Mouse (Mus musculus) left cerebral cortex, postnatal 25 days (tissue): ENCODE measurements around the gene Macrod2. TPM values are rescaled to one million over a fixed set of nuclear protein-coding genes. Genes with fewer than 3 reads are reported as not detected.
A peak's percentile ranks its signal among the peaks of the same experiment; 100 is the strongest.

Experiments
- DNase-seq, 2 experiments: peaks; one replicate each; pipeline ENCODE4 v3.0.0; 2022; ENCODE audit warnings: low spot score in 2 of 2, mixed read lengths in 1 of 2
- intact Hi-C: fragments of 180-260 bp; cut with DNase I; formaldehyde crosslinking; loops from one replicate; pipeline ENCODE4 v1.15.1; 2025
- total RNA-seq, 2 experiments: library from RNA; stranded (reverse); gene quantifications; 2 replicates each; pipeline ENCODE4 v1.2.3; 2021

The Macrod2 gene
- total RNA-seq, 2 experiments from 2014 or later = 50.3 to 61.6 TPM

DNA sequence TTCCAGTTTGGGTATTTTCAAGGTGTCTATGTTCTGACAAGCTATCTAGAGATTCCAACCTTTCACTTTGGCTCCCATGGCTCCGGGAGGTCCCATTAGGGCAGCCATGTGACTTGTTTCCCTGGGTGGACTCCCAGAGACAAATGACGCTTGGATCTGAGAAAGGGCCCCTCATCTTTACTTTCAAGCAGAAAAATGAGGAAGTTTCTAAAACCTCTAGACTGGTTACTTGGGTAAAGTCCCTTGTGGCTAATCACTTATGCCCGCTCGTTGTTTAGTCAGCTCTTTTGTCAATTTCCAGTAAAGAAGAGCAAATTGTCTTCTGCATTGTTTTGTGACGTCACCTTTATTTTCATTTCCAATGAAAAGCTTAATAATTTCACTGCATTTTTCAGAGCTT lies 448.9 kb downstream of the Macrod2 start:
- no peak for DNase-seq
- intact Hi-C loops = no loop called here

DNA sequence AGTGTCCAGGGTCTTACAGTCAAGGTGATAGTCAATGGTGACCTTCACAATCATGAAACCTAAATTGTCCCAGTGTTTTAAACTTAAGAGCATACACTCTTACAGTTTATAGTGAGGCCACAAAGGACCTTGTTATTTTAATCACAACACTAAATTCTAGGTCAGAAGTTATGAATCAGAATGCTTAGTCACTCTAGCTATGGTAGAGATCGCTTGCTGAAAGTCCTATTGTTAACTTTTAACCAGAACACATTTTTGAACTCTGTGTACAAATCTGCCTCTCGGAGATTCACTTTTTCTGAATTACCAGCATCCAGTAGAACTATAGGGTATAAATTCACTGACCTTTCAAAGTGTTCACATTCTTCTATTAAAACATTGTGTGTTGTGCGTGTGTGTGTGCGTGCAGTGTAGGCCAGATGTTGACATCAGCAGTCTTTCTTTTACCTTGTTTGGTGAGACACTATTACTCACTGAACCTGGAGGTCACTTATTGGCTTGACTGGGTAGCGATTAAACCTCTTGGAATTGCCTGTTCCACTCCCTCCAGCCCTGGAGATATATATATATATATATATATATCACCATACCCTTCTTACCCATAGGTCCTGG lies 452.8 kb downstream of the Macrod2 start:
- no peak for DNase-seq

DNA sequence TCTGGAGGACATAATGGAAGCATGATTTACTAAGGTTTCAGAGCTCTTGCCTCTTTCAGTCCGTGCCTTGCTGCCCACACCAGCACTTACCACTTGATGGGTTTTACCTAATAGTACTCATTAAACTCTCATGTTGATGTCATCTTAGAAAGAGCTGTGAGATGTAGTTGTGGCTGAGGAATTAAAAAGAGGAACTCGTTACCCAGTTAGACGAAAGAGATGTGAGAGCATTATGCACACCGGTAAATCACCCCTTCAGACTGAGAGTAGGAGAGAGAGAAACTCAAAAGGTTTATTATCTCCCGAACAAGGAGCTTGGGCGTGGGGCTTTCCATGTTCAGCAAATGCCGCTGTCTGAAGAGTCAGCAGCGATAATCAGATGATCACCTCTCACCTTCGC lies 458.4 kb downstream of the Macrod2 start:
- intact Hi-C loops = no loop called here
- no peak for DNase-seq

More for the DNA sequence above, 452.8 kb downstream of the Macrod2 start:
- intact Hi-C loops = no loop called here

DNA sequence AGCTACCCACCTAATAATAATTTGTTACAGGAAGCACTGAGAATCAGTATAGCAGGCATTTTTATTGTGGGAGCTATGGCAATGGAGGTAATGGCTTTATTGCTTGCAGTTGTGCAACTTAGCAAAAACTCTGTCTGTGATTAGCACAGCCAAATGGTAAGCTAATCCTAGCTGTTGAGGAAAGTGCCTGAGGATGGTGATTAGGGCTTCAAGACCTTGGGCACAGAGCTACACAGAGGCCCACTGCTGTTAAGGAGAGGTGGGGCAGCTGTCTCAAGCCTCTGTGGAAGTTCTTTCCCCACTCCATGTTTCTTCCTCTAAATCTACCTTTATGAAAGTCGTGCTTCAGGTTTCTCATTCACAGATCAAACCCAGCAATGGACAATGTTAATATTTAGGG lies 466.2 kb downstream of the Macrod2 start:
- intact Hi-C loops = no loop called here
- no peak for DNase-seq

DNA sequence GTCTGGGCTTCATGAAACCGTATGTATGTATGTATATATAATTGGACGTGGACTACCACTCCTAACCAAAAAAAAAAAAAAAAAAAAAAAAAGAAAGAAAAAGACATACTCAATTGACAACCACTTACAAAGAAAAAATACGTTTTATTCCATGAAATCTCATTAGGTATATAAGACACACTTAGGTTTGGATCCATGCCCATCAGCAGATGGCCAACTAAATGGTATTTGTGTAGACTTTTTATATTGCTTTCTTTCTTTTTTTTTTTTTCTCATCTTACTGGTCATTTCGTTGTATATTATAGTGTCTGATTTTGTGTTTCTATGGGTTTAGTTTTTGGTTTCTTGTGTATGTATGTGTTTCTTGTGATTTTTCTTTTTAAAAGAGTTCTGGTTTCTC lies 467.6 kb downstream of the Macrod2 start:
- no peak for DNase-seq
- intact Hi-C loops = no loop called here

DNA sequence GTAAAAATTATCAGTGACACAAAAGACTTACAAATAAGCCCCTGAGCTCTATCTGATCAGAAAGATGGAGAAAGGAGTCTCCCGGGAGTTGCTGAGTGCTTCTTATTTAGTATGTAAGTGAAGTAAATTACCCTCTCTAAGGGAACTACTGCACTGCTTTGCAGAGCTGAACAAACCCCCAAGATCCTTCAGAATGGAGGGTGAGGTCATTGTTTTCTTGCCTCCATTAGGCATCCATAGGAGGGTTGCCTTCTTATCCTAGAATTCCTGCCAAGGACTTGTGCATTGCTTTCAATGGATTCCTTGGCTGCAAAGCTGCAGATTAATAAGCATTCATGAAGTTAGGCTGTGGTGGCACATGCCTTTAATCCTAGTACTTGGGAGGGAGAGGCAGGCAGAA lies 470.5 kb downstream of the Macrod2 start:
- DNase-seq = no peak
- intact Hi-C loops = no loop called here

DNA sequence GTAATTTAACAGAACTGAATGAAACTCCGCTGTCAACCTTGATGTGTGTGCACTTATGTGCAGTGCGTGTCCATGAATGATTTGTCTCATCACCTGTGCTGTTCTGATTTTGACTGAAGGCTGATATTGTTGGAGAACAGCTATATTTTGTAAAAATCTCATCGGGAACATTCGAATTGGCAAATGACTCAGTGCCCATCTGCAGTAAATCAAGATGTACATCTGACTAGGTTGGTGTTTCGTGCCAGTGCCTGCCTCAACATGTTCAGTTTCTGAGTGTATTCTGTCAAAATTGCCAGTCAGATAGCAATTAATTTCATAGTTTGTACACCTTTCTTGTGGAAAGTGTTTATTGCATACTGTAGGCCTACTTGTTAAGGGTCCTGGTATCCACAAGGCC lies 472.0 kb downstream of the Macrod2 start:
- DNase-seq = peak in 1 of 2 experiments; percentile 6
- intact Hi-C loops = no loop called here

DNA sequence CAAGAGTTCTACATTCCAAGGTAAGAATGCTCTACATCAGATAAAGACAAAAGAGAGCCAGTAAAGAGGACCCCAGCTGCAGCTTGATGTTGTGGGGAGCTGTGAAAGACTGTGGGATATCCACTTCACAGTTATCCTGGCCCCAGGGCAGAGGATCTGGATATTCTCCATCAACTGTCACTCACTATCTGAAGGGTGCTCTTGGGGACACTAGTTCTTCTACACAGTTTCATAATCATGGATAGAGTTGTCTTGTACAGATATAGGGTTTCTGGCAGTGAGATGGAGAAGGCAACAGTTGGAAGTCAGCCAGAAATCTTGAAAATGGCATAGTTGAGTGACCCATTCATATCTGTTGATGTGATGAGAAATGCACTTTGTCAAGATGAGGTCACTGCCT lies 490.1 kb downstream of the Macrod2 start:
- no peak for DNase-seq
- intact Hi-C loops = no loop called here

DNA sequence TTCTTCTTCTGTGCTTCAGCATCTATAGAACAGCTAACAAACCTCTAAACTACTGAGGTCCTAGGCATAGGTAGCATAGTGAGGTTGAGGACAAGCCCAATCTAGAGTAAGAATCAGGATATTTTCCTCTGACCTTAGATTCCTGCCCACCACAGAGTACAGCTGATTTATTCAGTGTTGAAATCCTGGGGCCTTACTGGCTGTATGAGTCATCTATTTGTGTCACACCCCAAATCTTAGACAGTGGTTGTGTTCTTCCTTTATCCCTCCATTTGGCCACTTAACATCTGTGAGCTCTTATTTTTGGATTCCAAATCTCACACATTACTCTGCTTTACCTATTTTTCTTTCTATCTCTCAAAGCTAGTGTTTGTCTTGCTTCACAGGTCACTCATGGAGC lies 495.6 kb downstream of the Macrod2 start:
- intact Hi-C loops = no loop called here
- DNase-seq = peak in 1 of 2 experiments; percentile 18

DNA sequence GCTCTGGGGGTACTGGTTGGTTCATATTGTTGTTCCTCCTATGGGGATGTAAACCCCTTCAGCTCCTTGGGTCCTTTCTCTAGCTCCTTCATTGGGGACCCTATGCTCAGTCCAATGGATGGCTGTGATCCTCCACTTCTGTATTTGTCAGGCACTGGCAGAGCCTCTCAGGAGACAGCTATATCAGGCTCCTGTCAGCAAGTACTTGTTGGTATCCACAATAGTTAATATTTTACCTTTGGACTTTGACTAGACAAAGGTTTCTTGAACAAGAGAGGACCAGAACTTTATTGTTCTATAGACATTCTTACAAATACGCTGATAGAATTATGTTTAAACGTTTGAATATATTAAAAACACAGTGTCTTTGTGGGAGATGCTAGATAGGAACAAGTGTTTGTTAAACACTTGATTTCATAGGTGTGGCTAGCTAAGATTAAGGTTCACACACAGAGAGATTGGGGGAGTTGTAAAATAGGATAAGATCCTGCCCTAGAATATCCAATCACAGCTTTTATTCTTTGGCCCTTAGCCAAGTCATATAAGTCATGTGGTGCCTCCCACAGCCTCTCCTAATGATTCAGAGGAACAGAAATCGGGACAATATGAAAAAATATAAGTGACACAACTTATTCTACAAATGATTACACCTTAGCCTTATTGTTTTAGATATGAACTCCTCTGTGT lies 501.4 kb downstream of the Macrod2 start:
- intact Hi-C loops = no loop called here

DNA sequence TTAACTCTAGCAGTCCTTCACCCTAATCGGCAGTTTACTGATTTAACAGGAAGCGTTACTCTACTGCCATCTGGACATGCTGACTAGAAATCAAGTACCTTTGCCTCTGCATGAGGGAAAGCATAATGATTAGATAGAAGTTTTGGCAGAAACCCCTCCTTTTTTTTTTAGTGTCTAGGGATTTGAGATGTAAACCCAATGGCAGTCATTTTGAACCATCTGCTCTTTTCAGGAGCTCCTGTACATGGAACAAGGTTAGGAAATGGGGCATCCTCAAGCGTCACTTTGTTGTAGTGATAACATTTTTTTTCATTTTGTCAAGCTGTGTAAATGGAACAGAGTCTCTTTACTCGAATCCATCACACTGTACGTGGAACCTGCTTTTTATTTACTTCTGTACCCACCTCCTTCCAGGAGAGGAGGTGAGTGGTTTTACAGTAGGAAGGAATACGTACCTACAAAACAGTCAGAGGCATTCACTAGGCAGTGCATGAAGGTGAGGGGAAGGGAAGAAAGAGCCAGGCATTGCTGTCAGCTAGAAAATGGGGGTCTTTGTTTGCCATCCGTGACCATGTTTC lies 503.4 kb downstream of the Macrod2 start:
- intact Hi-C loops = no loop called here
- DNase-seq = no peak

More for the DNA sequence above, 501.4 kb downstream of the Macrod2 start:
- DNase-seq = no peak

DNA sequence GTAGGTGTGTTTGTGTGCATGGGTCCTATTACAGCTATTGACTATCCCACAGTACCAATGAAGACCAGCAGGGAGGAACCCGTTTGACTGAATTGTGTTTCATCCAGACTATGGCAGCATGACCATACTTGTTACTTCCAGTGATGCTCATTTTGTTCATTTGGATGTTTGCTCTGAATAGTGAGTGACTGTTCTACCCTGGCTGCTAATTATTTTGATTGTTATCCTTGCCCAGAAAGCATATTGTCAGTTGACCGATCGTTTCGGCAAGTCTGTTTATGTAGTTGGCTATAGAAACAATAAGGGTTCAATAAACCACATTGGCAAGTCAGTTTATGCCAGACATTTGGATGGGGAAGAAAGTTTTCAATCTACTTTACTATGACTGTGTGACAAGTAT lies 510.2 kb downstream of the Macrod2 start:
- no peak for DNase-seq
- intact Hi-C loops = no loop called here

DNA sequence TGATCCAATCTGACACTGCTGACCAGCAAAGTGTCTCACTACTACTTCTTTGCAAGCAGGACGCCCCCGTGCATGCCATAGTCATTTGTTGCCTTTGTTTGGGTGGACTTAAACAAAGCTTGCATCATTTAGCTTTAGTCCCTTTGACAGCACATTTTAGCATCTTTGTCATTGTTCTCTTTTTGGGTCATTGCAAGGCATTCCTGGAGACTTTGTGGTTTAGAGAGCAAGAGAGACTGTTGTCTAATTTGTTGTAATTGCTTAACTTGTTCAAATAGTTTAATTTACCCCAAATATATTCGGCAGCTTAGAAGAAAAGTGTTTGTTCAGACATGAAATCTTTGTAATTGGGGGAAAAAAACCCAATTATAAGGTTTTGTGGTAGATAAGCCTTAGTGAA lies 511.0 kb downstream of the Macrod2 start:
- DNase-seq = no peak
- intact Hi-C loops = no loop called here

DNA sequence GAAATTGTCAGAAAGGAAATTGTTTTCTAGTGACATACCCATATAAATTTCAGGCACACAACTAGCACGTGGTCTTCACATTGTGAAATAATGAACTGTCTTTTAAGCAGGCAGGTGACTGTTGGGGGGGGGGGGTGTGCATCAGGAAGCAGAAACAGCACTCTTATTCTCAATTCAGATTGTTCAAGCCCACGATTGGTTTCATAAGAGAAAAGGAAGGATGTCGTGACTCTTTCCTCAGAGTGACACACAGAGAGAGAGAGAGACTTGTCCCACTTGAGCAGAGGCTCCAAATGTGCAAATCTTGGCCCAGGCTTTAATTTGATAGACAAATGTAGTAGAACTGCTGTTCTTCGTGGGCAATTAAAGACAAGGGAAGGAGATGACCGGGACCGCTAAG lies 516.4 kb downstream of the Macrod2 start:
- no peak for DNase-seq
- intact Hi-C loops = no loop called here

DNA sequence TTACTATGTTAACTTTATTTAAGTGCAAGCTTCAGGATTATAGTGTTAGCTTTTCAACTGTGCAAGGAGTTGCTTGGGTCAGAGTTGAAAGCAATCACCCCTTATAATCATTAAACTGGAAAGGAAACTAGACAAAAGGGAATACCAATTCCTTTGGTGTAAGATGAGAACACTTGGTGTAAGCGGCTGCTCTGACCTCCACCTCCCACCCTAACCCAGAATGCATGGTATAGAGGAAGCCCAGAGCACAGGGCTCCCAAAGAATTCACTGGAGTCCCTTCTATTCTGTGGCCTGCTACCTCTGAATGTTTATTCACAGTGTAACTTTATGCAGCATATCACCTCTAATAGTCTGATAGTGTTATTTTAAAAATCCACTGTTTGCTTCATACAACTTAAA lies 517.1 kb downstream of the Macrod2 start:
- intact Hi-C loops = no loop called here
- DNase-seq = no peak

DNA sequence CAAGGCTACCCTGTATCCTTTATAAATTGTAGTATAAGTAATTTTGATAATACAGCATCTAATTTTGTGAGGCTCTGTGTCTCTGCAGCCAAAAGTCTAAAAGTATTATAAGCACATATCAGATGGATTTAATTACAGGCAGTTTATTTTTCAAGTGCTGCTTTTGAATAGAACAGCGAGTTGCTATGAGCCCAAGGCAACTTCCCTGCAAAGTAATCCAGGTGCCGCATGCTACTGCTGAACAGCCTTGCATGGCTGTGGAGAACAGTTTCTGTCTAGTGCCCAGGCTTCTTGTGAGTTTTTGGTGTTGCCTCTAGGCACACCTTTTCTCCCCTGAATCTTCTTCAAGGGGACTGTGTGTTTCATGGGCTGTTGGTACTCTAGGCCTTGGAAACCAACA lies 517.8 kb downstream of the Macrod2 start:
- DNase-seq = no peak
- intact Hi-C loops = no loop called here

DNA sequence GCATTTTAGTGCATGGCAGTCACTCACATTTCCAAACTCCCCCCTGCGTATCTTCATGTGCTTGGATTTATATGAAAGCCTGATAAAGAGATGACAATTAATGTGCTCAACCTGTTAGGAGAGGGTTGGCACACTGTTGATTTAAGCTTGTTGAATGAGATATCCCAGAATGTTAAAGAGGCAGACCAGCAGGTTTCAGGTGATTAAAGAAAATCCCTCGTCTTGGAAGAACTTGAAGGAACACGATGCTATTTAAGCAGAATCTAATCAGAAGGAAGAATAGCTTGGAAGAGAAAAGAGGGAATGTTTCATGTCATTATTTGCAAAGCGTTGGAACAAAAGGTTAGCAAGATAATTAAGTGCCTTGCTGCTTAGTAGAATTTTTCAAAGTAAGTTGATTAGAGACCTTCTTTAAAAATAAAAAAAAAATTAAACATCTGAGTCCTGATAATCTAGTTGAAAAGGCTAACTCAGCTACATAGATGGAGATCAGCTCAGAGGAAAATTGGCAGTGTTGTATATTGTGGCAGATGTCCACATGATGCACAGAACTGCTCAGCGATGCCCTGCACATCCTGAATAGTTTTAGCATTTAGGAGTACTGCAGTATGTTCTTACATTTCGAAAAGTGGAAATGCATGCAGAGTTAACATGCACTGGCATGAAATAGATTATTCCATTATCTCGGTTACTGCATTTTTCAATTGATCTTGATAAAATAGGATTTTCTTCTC lies 518.7 kb downstream of the Macrod2 start:
- no peak for DNase-seq
- intact Hi-C loops = no loop called here

DNA sequence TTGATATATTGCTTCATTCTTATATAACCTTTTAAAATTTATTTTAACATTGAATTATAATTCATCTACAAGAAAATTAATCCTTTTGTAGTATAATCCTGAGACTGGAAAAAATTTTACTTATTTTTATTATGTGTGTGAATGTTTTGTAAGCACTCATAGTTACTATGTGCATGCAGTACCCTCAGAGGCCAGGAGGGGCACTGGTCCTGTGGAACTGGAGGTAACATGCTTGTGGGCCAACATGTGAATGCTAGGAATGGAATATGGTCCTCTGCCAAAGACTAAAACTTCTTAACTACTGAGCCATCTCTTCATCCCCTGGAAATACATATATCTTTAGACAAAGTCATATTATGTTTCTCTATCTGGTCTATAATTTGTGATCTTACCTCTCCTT lies 531.8 kb downstream of the Macrod2 start:
- intact Hi-C loops = no loop called here

DNA sequence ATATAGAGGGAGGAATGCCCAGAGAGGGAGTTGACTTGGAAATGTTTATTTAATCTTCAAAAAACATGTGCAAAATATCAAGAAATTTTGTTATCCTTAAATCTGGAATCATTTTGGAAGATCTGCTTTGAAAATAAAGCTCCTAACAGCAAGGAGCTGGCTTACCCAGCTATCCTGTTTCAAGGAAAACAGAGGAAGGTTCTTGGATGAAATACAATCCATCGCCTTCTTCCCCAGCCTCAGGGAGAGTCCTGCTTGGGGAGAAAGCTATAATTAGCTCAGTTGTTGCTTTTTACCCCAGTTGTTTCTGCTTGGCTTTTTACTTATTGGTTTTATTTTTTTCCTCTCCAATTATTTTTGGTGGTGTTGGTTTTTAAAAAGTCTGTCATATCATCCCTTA lies 539.4 kb downstream of the Macrod2 start:
- DNase-seq = no peak
- intact Hi-C loops = no loop called here

More for the DNA sequence above, 531.8 kb downstream of the Macrod2 start:
- DNase-seq = no peak

DNA sequence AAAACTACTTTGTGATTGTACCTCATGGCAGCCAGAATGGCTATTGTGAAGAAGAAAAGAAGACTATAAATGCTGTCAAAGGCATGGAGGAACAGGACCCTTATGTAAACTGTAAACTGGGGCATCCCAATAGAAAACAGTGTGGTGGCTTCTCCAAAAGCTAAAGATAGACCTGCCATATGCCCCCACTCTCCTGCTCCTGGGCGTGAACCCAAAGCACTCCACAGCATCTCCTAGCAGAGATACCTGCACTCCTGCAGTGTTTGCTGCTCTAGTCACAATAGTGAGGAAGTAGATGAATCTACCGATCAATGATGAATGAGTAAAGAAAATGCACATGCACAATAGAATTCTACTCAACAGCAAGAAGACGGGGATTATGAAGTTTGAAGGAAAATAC lies 554.4 kb downstream of the Macrod2 start:
- intact Hi-C loops = no loop called here

DNA sequence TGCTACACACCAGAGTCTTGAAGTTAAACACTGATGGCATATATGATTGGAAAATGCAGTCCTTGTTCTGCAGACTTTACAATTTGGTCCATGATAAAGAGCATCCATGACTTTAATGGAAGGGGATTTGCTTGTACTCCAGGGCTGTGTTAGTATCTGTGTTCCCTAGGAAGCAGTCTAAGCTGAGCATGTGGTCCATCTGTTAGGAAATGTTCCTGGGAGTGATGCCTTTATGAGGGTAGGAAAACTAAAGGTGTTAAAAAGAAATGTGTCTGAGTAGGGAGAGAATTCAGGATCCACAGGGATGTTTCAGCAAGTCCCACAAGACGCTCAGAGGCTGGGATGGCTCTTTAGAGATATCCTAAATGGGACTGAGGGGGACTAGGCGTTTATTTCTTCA lies 564.1 kb downstream of the Macrod2 start:
- DNase-seq = peak in 1 of 2 experiments; percentile 58
- intact Hi-C loops = no loop called here

More for the DNA sequence above, 554.4 kb downstream of the Macrod2 start:
- no peak for DNase-seq
